Mouse (Mus musculus) G1E (cell line): ENCODE data around the gene Col27a1.

ENCODE experiments used
- CTCF ChIP-seq: IDR thresholded peaks from 2 replicates; pipeline ENCODE4 v1.5.1; 2012; ENCODE audit warnings: low read depth, low read length, inconsistent platforms, mixed read lengths
- TAL1 ChIP-seq: conservative IDR thresholded peaks from 2 replicates; pipeline ENCODE4 v1.6.1; 2012; ENCODE audit warnings: low read depth, low read length, inconsistent platforms, mixed read lengths

- TF ChIP-seq CTCF (no peak), TAL1 (no peak)
Measured at GRCm38 (mm10) chr4:63298191-63298590, 84.4 kb downstream of the Col27a1 start.
